Mouse (Mus musculus) G1E (cell line): Measurements from ENCODE around the gene Ttc3.

Experiments
- CTCF ChIP-seq: IDR thresholded peaks from 2 replicates; pipeline ENCODE4 v1.5.1; 2012; ENCODE audit warnings: low read depth, low read length, inconsistent platforms, mixed read lengths
- GATA1 ChIP-seq: IDR thresholded peaks from 2 replicates; pipeline ENCODE4 v1.6.1; 2012; ENCODE audit warnings: borderline replicate concordance, low read length, inconsistent platforms, mixed read lengths
- GATA2 ChIP-seq: IDR thresholded peaks from 2 replicates; pipeline ENCODE4 v1.6.1; 2012; ENCODE audit warnings: low read depth, low read length, inconsistent platforms, borderline replicate concordance
- POLR2AphosphoS5 ChIP-seq: IDR thresholded peaks from 2 replicates; pipeline ENCODE4 v1.6.1; 2012; ENCODE audit warnings: low read depth, low read length, inconsistent platforms; ENCODE audit not compliant: insufficient replicate concordance
- TAL1 ChIP-seq: conservative IDR thresholded peaks from 2 replicates; pipeline ENCODE4 v1.6.1; 2012; ENCODE audit warnings: low read depth, low read length, inconsistent platforms, mixed read lengths

GRCm38 (mm10) chr16:94350287-94350677, 20.1 kb upstream of the Ttc3 start:
- TF ChIP-seq CTCF (no peak), GATA1 (no peak), GATA2 (no peak), POLR2AphosphoS5 (no peak), TAL1 (no peak)
